Comparison of ENCODE assay signal across 19 mouse cellular contexts in genomic region chr2:157451372-157452040, GRCm38 (mm10). TPM values are rescaled to one million over a fixed set of nuclear protein-coding genes. Genes with fewer than 3 reads are reported as not detected.
DNase-seq lines count a peak whose midpoint lies in the region; ATAC-seq and TF ChIP-seq lines count a peak whose summit lies in the region.
"Had no signal": no experiment of that assay in that cellular context is flagged by ENCODE, and none has a peak within 500 bp of the region (broad histone marks: within the 10 kb centered on the region; RNA-seq: fewer than 3 reads in every experiment).

No protein-coding gene starts in this region.

- peak overlapping the region; percentile 31; the same call in 1 of the 2 replicates for H3K27ac ChIP-seq in MEL (ENCODE audit: control insufficient read depth, low read depth, low read length)
- H3K27ac ChIP-seq in lung, embryonic 14.5 days (ENCODE audit: low read depth) = 0 out of 2 replicates have a peak overlapping the region, but pooled peaks have one; percentile 27
- 0 out of 2 replicates have a peak overlapping the region, but pooled peaks have one; percentile 40 for H3K27ac ChIP-seq in stomach, postnatal 0 days (replicated peaks)
- H3K27ac ChIP-seq: hindbrain, embryonic 12.5 days; intestine, embryonic 15.5 days; kidney, postnatal 0 days; layer of hippocampus, adult 2 months; limb, embryonic 10.5 days; midbrain, embryonic 15.5 days had no signal

- H3K79me2 ChIP-seq in MEL (ENCODE audit: control insufficient read depth, insufficient read depth, low read length, poor library complexity) = no peaks in the 10 kb centered on the region

- H3K27me3 ChIP-seq in megakaryocyte, embryonic 14.5 days (replicated peaks) = peaks cover 4% of the 10 kb centered on the region
- H3K27me3 ChIP-seq in MEL (ENCODE audit: control insufficient read depth in 1 of 2, insufficient read depth in 2 of 2, low read length in 2 of 2) = no peaks in the 10 kb centered on the region
- no peaks in the 10 kb centered on the region for H3K27me3 ChIP-seq in lung, embryonic 14.5 days (ENCODE audit: insufficient read depth, low read length)
- H3K27me3 ChIP-seq in stomach, postnatal 0 days (ENCODE audit: control insufficient read depth, insufficient read depth, low read length) = no peaks in the 10 kb centered on the region
- H3K27me3 ChIP-seq: hindbrain, embryonic 12.5 days; intestine, embryonic 15.5 days; midbrain, embryonic 15.5 days had no signal

- peaks cover 73% of the 10 kb centered on the region for H3K36me3 ChIP-seq in megakaryocyte, embryonic 14.5 days (replicated peaks; ENCODE audit: low read length)
- peaks cover 0 to 14% of the 10 kb centered on the region in 2 experiments; a peak in 2 of 4 replicates for H3K36me3 ChIP-seq in MEL (ENCODE audit: control insufficient read depth in 1 of 2, insufficient read depth in 2 of 2, low read length in 2 of 2)
- peaks cover 31% of the 10 kb centered on the region; the same call in 1 of the 2 replicates for H3K36me3 ChIP-seq in lung, embryonic 14.5 days (ENCODE audit: insufficient read depth)
- 0 out of 2 replicates have a peak, but pooled peaks cover 5% of the 10 kb centered on the region for H3K36me3 ChIP-seq in stomach, postnatal 0 days (ENCODE audit: control insufficient read depth, insufficient read depth, low read length)

- 68% methylated on average over 7 of the region's 7 CpGs for WGBS in lung, embryonic 14.5 days
- WGBS in stomach, postnatal 0 days = 79% methylated on average over 7 of the region's 7 CpGs

- DNase-seq in MEL (ENCODE audit: low read depth, low spot score) = peak; percentile 43
- DNase-seq in lung, embryonic 14.5 days = no peak
- no peak for DNase-seq in stomach, postnatal 0 days (ENCODE audit: low spot score)
- no peak for DNase-seq in right cerebral cortex, postnatal 10 days (ENCODE audit: low spot score in 2 of 2)
- no peak for DNase-seq in right cerebral cortex, postnatal 25 days
- DNase-seq: adrenal gland, postnatal 10 days; cerebellum, adult 11 months; cerebellum, postnatal 36 days; gastrocnemius, postnatal 14 days; retina, postnatal 1 day had no signal

- H3K9me3 ChIP-seq in megakaryocyte, embryonic 14.5 days = no peaks in the 10 kb centered on the region
- no peaks in the 10 kb centered on the region for H3K9me3 ChIP-seq in MEL (replicated peaks; ENCODE audit: insufficient read depth, low read length)
- no peaks in the 10 kb centered on the region for H3K9me3 ChIP-seq in lung, embryonic 14.5 days (ENCODE audit: low read depth, low read length)
- no peaks in the 10 kb centered on the region for H3K9me3 ChIP-seq in stomach, postnatal 0 days (ENCODE audit: control insufficient read depth, low read length)
- H3K9me3 ChIP-seq: hindbrain, embryonic 12.5 days; intestine, embryonic 15.5 days; limb, embryonic 10.5 days; midbrain, embryonic 15.5 days had no signal

- H3K9ac ChIP-seq in MEL (ENCODE audit: control insufficient read depth, low read depth, low read length, poor library complexity, severe bottlenecking) = peak overlapping the region; percentile 14; the same call in 1 of the 2 replicates
- H3K9ac ChIP-seq in lung, embryonic 14.5 days = no peak overlapping the region
- H3K9ac ChIP-seq in stomach, postnatal 0 days (ENCODE audit: low read length) = no peak overlapping the region
- H3K9ac ChIP-seq: hindbrain, embryonic 12.5 days; intestine, embryonic 15.5 days; midbrain, embryonic 15.5 days had no signal

- TF ChIP-seq CTCF in MEL (IDR thresholded peaks at IDR 0.05 in 2 of 3, conservative IDR thresholded peaks at IDR 0.05 in 1 of 3; ENCODE audit: control insufficient read depth in 1 of 3, insufficient read depth in 1 of 3, low read depth in 2 of 3, low read length in 3 of 3, poor library complexity in 1 of 3, severe bottlenecking in 1 of 3) = no peak
- no peak for TF ChIP-seq CTCF in lung, embryonic 14.5 days (IDR thresholded peaks at IDR 0.05; ENCODE audit: low read depth)
- no peak for TF ChIP-seq CTCF in stomach, postnatal 0 days (IDR thresholded peaks at IDR 0.05; ENCODE audit: low read depth)

- ATAC-seq in megakaryocyte, adult 5-6 weeks (ENCODE audit: poor library complexity, severe bottlenecking) = no peak
- no peak for ATAC-seq in lung, embryonic 14.5 days (ENCODE audit: insufficient read depth)
- ATAC-seq in stomach, postnatal 0 days (ENCODE audit: low FRiP score, low TSS enrichment) = peak; percentile 56
- ATAC-seq: intestine, embryonic 15.5 days; midbrain, embryonic 15.5 days had no signal

- no peak for TF ChIP-seq EP300 in MEL (IDR thresholded peaks at IDR 0.05; ENCODE audit: low read depth in 1 of 2, low read length in 2 of 2)
- no peak for TF ChIP-seq EP300 in stomach, postnatal 0 days (optimal IDR thresholded peaks at IDR 0.05)

- no peak for TF ChIP-seq POLR2A in MEL (IDR thresholded peaks at IDR 0.05; ENCODE audit: control insufficient read depth in 1 of 2, insufficient read depth in 1 of 2, low read depth in 1 of 2, low read length in 2 of 2, poor library complexity in 1 of 2)

- H3K4me2 ChIP-seq in lung, embryonic 14.5 days = no peak overlapping the region
- no peak overlapping the region for H3K4me2 ChIP-seq in stomach, postnatal 0 days (replicated peaks; ENCODE audit: low read depth)
- H3K4me2 ChIP-seq: hindbrain, embryonic 12.5 days; intestine, embryonic 15.5 days; liver, embryonic 11.5 days; midbrain, embryonic 15.5 days had no signal

- H3K4me1 ChIP-seq in megakaryocyte, embryonic 14.5 days = peaks cover 95% of the 10 kb centered on the region
- H3K4me1 ChIP-seq in MEL (ENCODE audit: control insufficient read depth in 1 of 2, insufficient read depth in 2 of 2, low read length in 2 of 2) = peaks cover 0 to 28% of the 10 kb centered on the region in 2 experiments; a peak in 2 of 4 replicates
- no peaks in the 10 kb centered on the region for H3K4me1 ChIP-seq in lung, embryonic 14.5 days (ENCODE audit: insufficient read depth)
- H3K4me1 ChIP-seq in stomach, postnatal 0 days (replicated peaks; ENCODE audit: control insufficient read depth, insufficient read depth) = no peaks in the 10 kb centered on the region
- H3K4me1 ChIP-seq: hindbrain, embryonic 12.5 days; limb, embryonic 10.5 days had no signal

- peak overlapping the region; percentile 77 for H3K4me3 ChIP-seq in megakaryocyte, embryonic 14.5 days (replicated peaks)
- H3K4me3 ChIP-seq in MEL (ENCODE audit: control insufficient read depth in 1 of 2, insufficient read depth in 1 of 2, low read depth in 2 of 2, low read length in 2 of 2) = no peak overlapping the region
- H3K4me3 ChIP-seq in lung, embryonic 14.5 days (ENCODE audit: low read depth, low read length) = no peak overlapping the region
- H3K4me3 ChIP-seq in stomach, postnatal 0 days (ENCODE audit: low read depth, low read length) = no peak overlapping the region
- H3K4me3 ChIP-seq: hindbrain, embryonic 12.5 days; intestine, embryonic 15.5 days; layer of hippocampus, adult 2 months; limb, embryonic 10.5 days; midbrain, embryonic 15.5 days had no signal

- no peak for TF ChIP-seq RAD21 in MEL (IDR thresholded peaks at IDR 0.05; ENCODE audit: low read depth, low read length)

TF ChIP-seq in MEL, 35 proteins besides CTCF, POLR2A, EP300 and RAD21:
- TF ChIP-seq MAFK (IDR thresholded peaks at IDR 0.05; ENCODE audit: borderline replicate concordance, low read depth, low read length) = no peak
- TF ChIP-seq MAX (IDR thresholded peaks at IDR 0.05; ENCODE audit: low read length) = no peak
- no peak for TF ChIP-seq ELF1 (IDR thresholded peaks at IDR 0.05; ENCODE audit: low read depth, low read length)
- no peak for TF ChIP-seq USF1 (IDR thresholded peaks at IDR 0.05; ENCODE audit: low read depth, low read length)
- TF ChIP-seq E2F4 (IDR thresholded peaks at IDR 0.05; ENCODE audit: borderline replicate concordance, low read depth, low read length) = no peak
- no peak for TF ChIP-seq POLR2AphosphoS5 (IDR thresholded peaks at IDR 0.05; ENCODE audit: borderline replicate concordance, low read depth, low read length)
- TF ChIP-seq TBP (IDR thresholded peaks at IDR 0.05; ENCODE audit: low read depth, low read length) = no peak

RNA-seq across cellular contexts. Expression of gene Src, which starts 33.3 kb away (rescaled TPM):
- polyA plus RNA-seq in megakaryocyte, embryonic 14.5 days (2012; ENCODE audit: insufficient read depth, low replicate concordance) = 186 and 225 TPM in 2 replicates
- total RNA-seq in megakaryocyte, adult 5-6 weeks (2015) = 0.11 TPM in 1 of 2 replicates, not detected in the other
- 0.26 TPM in 1 of 2 replicates, not detected in the other for total RNA-seq in megakaryocyte, adult 5-6 weeks (2017)
- total RNA-seq in MEL (2012; rRNA removed) = 0.23 and 0.29 TPM in 2 replicates
- polyA plus RNA-seq in MEL (2012; ENCODE audit: insufficient read depth in 1 of 2, insufficient read length in 2 of 2, low read depth in 1 of 2, low replicate concordance in 2 of 2, missing spikeins in 1 of 2) = 1 to 10 TPM in 1 of 2 experiments, not detected in 1; 4.2 TPM
- 16.4 and 18.9 TPM in 2 replicates for polyA plus RNA-seq in lung, embryonic 14.5 days (2014; fragmentation: Nextera tagmentation; extraction: Ambion mirVana)
- polyA plus RNA-seq in stomach, postnatal 0 days (2015; fragmentation: Nextera tagmentation; extraction: Ambion mirVana) = 12.0 and 12.9 TPM in 2 replicates
